Mouse (Mus musculus) heart, postnatal 10 days (tissue): ENCODE data around the gene Il21. TPM values are rescaled to one million over a fixed set of nuclear protein-coding genes. Genes with fewer than 3 reads are reported as not detected.

Source experiments
- DNase-seq, 2 experiments: peaks; one replicate each; pipeline ENCODE4 v3.0.0; 2021
- intact Hi-C: fragments of 180-260 bp; cut with DNase I; formaldehyde crosslinking; loops from one replicate; pipeline ENCODE4 v1.15.1; 2025
- microRNA-seq, 2 experiments: library from miRNA; unstranded; fragments of <30 nt; microRNA quantifications; one replicate each; pipeline ENCODE4 v1.2.0; 2022
- total RNA-seq, 2 experiments: library from RNA; stranded (reverse); gene quantifications; 2 replicates each; pipeline ENCODE4 v1.2.3; 2021

Il21 gene
- total RNA-seq, 2 experiments from 2014 or later, result not detected

GRCm38 (mm10) chr3:37201122-37201916, 31.1 kb downstream of the Il21 start:
- intact Hi-C loops, result loop anchor here (5.0 kb wide), 2 partner anchors 234 to 359 kb away; no protein-coding TSS in a partner anchor
- no peak for DNase-seq

- intact Hi-C loops, result no loop called here
- no peak for DNase-seq
Observed at GRCm38 (mm10) chr3:37198302-37198701, 34.1 kb downstream of the Il21 start.

- intact Hi-C loops, result no loop called here
- DNase-seq, result no peak
Observed at GRCm38 (mm10) chr3:37191953-37192352, 40.5 kb downstream of the Il21 start.

GRCm38 (mm10) chr3:37185534-37185933, 46.9 kb downstream of the Il21 start:
- intact Hi-C loops, result no loop called here
- DNase-seq, result no peak

GRCm38 (mm10) chr3:37182415-37183269, 49.8 kb downstream of the Il21 start:
- intact Hi-C loops, result loop anchor here (5.0 kb wide), 1 partner anchor 55 kb away; the partner anchor contains the start of gene Il2
- peak; percentile 34 to 48 for DNase-seq

- intact Hi-C loops, result loop anchor here (5.0 kb wide), 1 partner anchor 54 kb away; the partner anchor contains the start of gene Il2
- no peak for DNase-seq
Observed at GRCm38 (mm10) chr3:37181041-37181440, 51.4 kb downstream of the Il21 start.

- peak in 1 of 2 experiments; percentile 23 for DNase-seq
- intact Hi-C loops, result loop anchor here (5.0 kb wide), 1 partner anchor 53 kb away; the partner anchor contains the start of gene Il2
Observed at GRCm38 (mm10) chr3:37180039-37180743, 52.2 kb downstream of the Il21 start.

- intact Hi-C loops, result no loop called here
- no peak for DNase-seq
Observed at GRCm38 (mm10) chr3:37179472-37179871, 53.0 kb downstream of the Il21 start.

- DNase-seq, result no peak
- intact Hi-C loops, result no loop called here
Observed at GRCm38 (mm10) chr3:37174711-37175572, 57.5 kb downstream of the Il21 start.

- intact Hi-C loops, result no loop called here
Observed at GRCm38 (mm10) chr3:37173285-37173684, 59.2 kb downstream of the Il21 start.

More at GRCm38 (mm10) chr3:37173285-37173684, 59.2 kb downstream of the Il21 start:
- no peak for DNase-seq

Small RNA genes within 50 kb of the gene (microRNA-seq; reads per million reads assigned to microRNA genes)
- gene Gm24169, result 0 reads per million in 2 experiments

Other genes with a start within 250 kb of the Il21 start
- not detected for gene Adad1, start 169.1 kb downstream of the Il21 start, total RNA-seq
- gene Il2, start 106.7 kb downstream of the Il21 start, total RNA-seq, result not detected
- gene Bbs12, start 79.9 kb upstream of the Il21 start, total RNA-seq, result 1 to 10 TPM; 1.2 to 1.7 TPM
- under 1 TPM; 0.57 to 0.93 TPM for gene Cetn4, start 80.1 kb upstream of the Il21 start, total RNA-seq
- gene Fgf2, start 115.7 kb upstream of the Il21 start, total RNA-seq, result 1 to 10 TPM; 3.2 to 3.8 TPM
- gene Spata5, start 187.3 kb upstream of the Il21 start, total RNA-seq, result 10 to 100 TPM; 21.1 to 23.3 TPM
- 10 to 100 TPM; 18.2 to 24.2 TPM for gene Nudt6, start 187.6 kb upstream of the Il21 start, total RNA-seq